Mouse (Mus musculus): Measurements from ENCODE around the gene H1foo.

GRCm38 (mm10) chr6:115918615-115919014 lies 26.1 kb upstream of the H1foo start:
- TF ChIP-seq POLR2A (IDR thresholded peaks at IDR 0.05; ENCODE audit: borderline replicate concordance, extremely low read depth, low read depth, low read length) (no peak), CTCF (IDR thresholded peaks at IDR 0.05; ENCODE audit: insufficient read depth, low read length) (no peak)
